Mouse (Mus musculus): ENCODE data around the gene Eea1. TPM values are rescaled to one million over a fixed set of nuclear protein-coding genes. Genes with fewer than 3 reads are reported as not detected.
"Not testable (repeated sequence)": the region's sequence is repeated elsewhere in the genome, so short reads cannot be mapped to it uniquely, and the experiment has no call there.

The Eea1 gene
- polyA plus RNA-seq, 1 experiment from 2014 or later: 17.6 TPM

GRCm38 (mm10) chr10:96075880-96076279 is 135.4 kb downstream of the Eea1 start:
- H3K27me3 ChIP-seq (replicated peaks; ENCODE audit: control insufficient read depth, insufficient read depth, low read length): no peaks in the 10 kb centered on the region
- H3K4me1 ChIP-seq (ENCODE audit: control insufficient read depth, insufficient read depth, low read length): peaks cover 4% of the 10 kb centered on the region; the same call in 1 of the 2 replicates
- no peak overlapping the region for H3K9ac ChIP-seq (ENCODE audit: low read depth, low read length)
- H3K9me3 ChIP-seq (ENCODE audit: control insufficient read depth, low read length): no peaks in the 10 kb centered on the region
- no peak for ATAC-seq
- WGBS: 24% methylated on average over 7 of the region's 7 CpGs
- H3K4me3 ChIP-seq (ENCODE audit: low read length): no peak overlapping the region
- H3K4me2 ChIP-seq (ENCODE audit: low read depth, low read length): no peak overlapping the region
- no peaks in the 10 kb centered on the region for H3K36me3 ChIP-seq (ENCODE audit: control insufficient read depth, insufficient read depth, low read length)
- no peak overlapping the region for H3K27ac ChIP-seq (ENCODE audit: low read length)

- H3K9ac ChIP-seq (ENCODE audit: low read depth, low read length): no peak overlapping the region
- no peaks in the 10 kb centered on the region for H3K27me3 ChIP-seq (replicated peaks; ENCODE audit: control insufficient read depth, insufficient read depth, low read length)
- H3K9me3 ChIP-seq (ENCODE audit: control insufficient read depth, low read length): no peaks in the 10 kb centered on the region
- WGBS: 79% methylated on average over 3 of the region's 3 CpGs
- H3K36me3 ChIP-seq (ENCODE audit: control insufficient read depth, insufficient read depth, low read length): no peaks in the 10 kb centered on the region
- H3K4me2 ChIP-seq (ENCODE audit: low read depth, low read length): no peak overlapping the region
- H3K27ac ChIP-seq (ENCODE audit: low read length): no peak overlapping the region
- peaks cover 4% of the 10 kb centered on the region; the same call in 1 of the 2 replicates for H3K4me1 ChIP-seq (ENCODE audit: control insufficient read depth, insufficient read depth, low read length)
- no peak for ATAC-seq
- H3K4me3 ChIP-seq (ENCODE audit: low read length): no peak overlapping the region
Observed at GRCm38 (mm10) chr10:96076461-96076860, 136.0 kb downstream of the Eea1 start.

GRCm38 (mm10) chr10:96077480-96078066 is 137.1 kb downstream of the Eea1 start:
- H3K4me3 ChIP-seq (ENCODE audit: low read length); H3K4me1 ChIP-seq (ENCODE audit: control insufficient read depth, insufficient read depth, low read length); H3K36me3 ChIP-seq (ENCODE audit: control insufficient read depth, insufficient read depth, low read length); H3K27ac ChIP-seq (ENCODE audit: low read length); H3K9ac ChIP-seq (ENCODE audit: low read depth, low read length); H3K4me2 ChIP-seq (ENCODE audit: low read depth, low read length); H3K9me3 ChIP-seq (ENCODE audit: control insufficient read depth, low read length); H3K27me3 ChIP-seq (replicated peaks; ENCODE audit: control insufficient read depth, insufficient read depth, low read length): not testable (repeated sequence)
- 86% methylated on average over 6 of the region's 6 CpGs for WGBS
- peak; percentile 100 for ATAC-seq

GRCm38 (mm10) chr10:96079823-96080222 is 139.4 kb downstream of the Eea1 start:
- no peak overlapping the region for H3K4me3 ChIP-seq (ENCODE audit: low read length)
- H3K27me3 ChIP-seq (replicated peaks; ENCODE audit: control insufficient read depth, insufficient read depth, low read length): no peaks in the 10 kb centered on the region
- no peak overlapping the region for H3K9ac ChIP-seq (ENCODE audit: low read depth, low read length)
- no peak overlapping the region for H3K27ac ChIP-seq (ENCODE audit: low read length)
- peaks cover 4% of the 10 kb centered on the region; the same call in 1 of the 2 replicates for H3K4me1 ChIP-seq (ENCODE audit: control insufficient read depth, insufficient read depth, low read length)
- H3K9me3 ChIP-seq (ENCODE audit: control insufficient read depth, low read length): no peaks in the 10 kb centered on the region
- no peak for ATAC-seq
- no peak overlapping the region for H3K4me2 ChIP-seq (ENCODE audit: low read depth, low read length)
- no peaks in the 10 kb centered on the region for H3K36me3 ChIP-seq (ENCODE audit: control insufficient read depth, insufficient read depth, low read length)
- 90% methylated on average over 4 of the region's 4 CpGs for WGBS

- no peaks in the 10 kb centered on the region for H3K36me3 ChIP-seq (ENCODE audit: control insufficient read depth, insufficient read depth, low read length)
- H3K9ac ChIP-seq (ENCODE audit: low read depth, low read length): no peak overlapping the region
- WGBS: 61% methylated on average over 21 of the region's 21 CpGs
- H3K27ac ChIP-seq (ENCODE audit: low read length): no peak overlapping the region
- H3K27me3 ChIP-seq (replicated peaks; ENCODE audit: control insufficient read depth, insufficient read depth, low read length): no peaks in the 10 kb centered on the region
- no peak overlapping the region for H3K4me2 ChIP-seq (ENCODE audit: low read depth, low read length)
- H3K4me1 ChIP-seq (ENCODE audit: control insufficient read depth, insufficient read depth, low read length): no peaks in the 10 kb centered on the region
- no peak overlapping the region for H3K4me3 ChIP-seq (ENCODE audit: low read length)
- no peak for ATAC-seq
- H3K9me3 ChIP-seq (ENCODE audit: control insufficient read depth, low read length): no peaks in the 10 kb centered on the region
Observed at GRCm38 (mm10) chr10:96080440-96081381, 140.3 kb downstream of the Eea1 start.

- no peak for ATAC-seq
Observed at GRCm38 (mm10) chr10:96082203-96082602, 141.8 kb downstream of the Eea1 start.

GRCm38 (mm10) chr10:96089744-96090143 is 149.3 kb downstream of the Eea1 start:
- no peaks in the 10 kb centered on the region for H3K36me3 ChIP-seq (ENCODE audit: control insufficient read depth, insufficient read depth, low read length)
- H3K27ac ChIP-seq (ENCODE audit: low read length): no peak overlapping the region
- ATAC-seq: no peak
- no peaks in the 10 kb centered on the region for H3K9me3 ChIP-seq (ENCODE audit: control insufficient read depth, low read length)
- 63% methylated on average over 1 of the region's 1 CpGs for WGBS
- no peaks in the 10 kb centered on the region for H3K27me3 ChIP-seq (replicated peaks; ENCODE audit: control insufficient read depth, insufficient read depth, low read length)
- H3K4me3 ChIP-seq (ENCODE audit: low read length): no peak overlapping the region
- H3K9ac ChIP-seq (ENCODE audit: low read depth, low read length): no peak overlapping the region
- H3K4me2 ChIP-seq (ENCODE audit: low read depth, low read length): no peak overlapping the region
- H3K4me1 ChIP-seq (ENCODE audit: control insufficient read depth, insufficient read depth, low read length): no peaks in the 10 kb centered on the region

More at GRCm38 (mm10) chr10:96082203-96082602, 141.8 kb downstream of the Eea1 start:
- H3K4me2 ChIP-seq (ENCODE audit: low read depth, low read length): no peak overlapping the region
- no peaks in the 10 kb centered on the region for H3K36me3 ChIP-seq (ENCODE audit: control insufficient read depth, insufficient read depth, low read length)
- no peaks in the 10 kb centered on the region for H3K9me3 ChIP-seq (ENCODE audit: control insufficient read depth, low read length)
- H3K9ac ChIP-seq (ENCODE audit: low read depth, low read length): no peak overlapping the region
- H3K27me3 ChIP-seq (replicated peaks; ENCODE audit: control insufficient read depth, insufficient read depth, low read length): no peaks in the 10 kb centered on the region
- WGBS: 69% methylated on average over 3 of the region's 3 CpGs
- no peaks in the 10 kb centered on the region for H3K4me1 ChIP-seq (ENCODE audit: control insufficient read depth, insufficient read depth, low read length)
- no peak overlapping the region for H3K4me3 ChIP-seq (ENCODE audit: low read length)
- H3K27ac ChIP-seq (ENCODE audit: low read length): no peak overlapping the region

- Histone ChIP-seq H3K4me2 (ENCODE audit: low read depth, low read length) (no peak overlapping the region), H3K27me3 (replicated peaks; ENCODE audit: control insufficient read depth, insufficient read depth, low read length) (no peaks in the 10 kb centered on the region), H3K4me3 (ENCODE audit: low read length) (no peak overlapping the region), H3K36me3 (ENCODE audit: control insufficient read depth, insufficient read depth, low read length) (no peaks in the 10 kb centered on the region), H3K9me3 (ENCODE audit: control insufficient read depth, low read length) (no peaks in the 10 kb centered on the region), H3K27ac (ENCODE audit: low read length) (no peak overlapping the region), H3K4me1 (ENCODE audit: control insufficient read depth, insufficient read depth, low read length) (no peaks in the 10 kb centered on the region), H3K9ac (ENCODE audit: low read depth, low read length) (no peak overlapping the region)
- no peak for ATAC-seq
- WGBS: 82% methylated on average over 3 of the region's 3 CpGs
Observed at GRCm38 (mm10) chr10:96090388-96090787, 149.9 kb downstream of the Eea1 start.

- WGBS: 52% methylated on average over 2 of the region's 2 CpGs
- Histone ChIP-seq H3K27me3 (replicated peaks; ENCODE audit: control insufficient read depth, insufficient read depth, low read length) (no peaks in the 10 kb centered on the region), H3K4me1 (ENCODE audit: control insufficient read depth, insufficient read depth, low read length) (no peaks in the 10 kb centered on the region), H3K27ac (ENCODE audit: low read length) (no peak overlapping the region), H3K4me3 (ENCODE audit: low read length) (no peak overlapping the region), H3K36me3 (ENCODE audit: control insufficient read depth, insufficient read depth, low read length) (no peaks in the 10 kb centered on the region), H3K4me2 (ENCODE audit: low read depth, low read length) (no peak overlapping the region), H3K9me3 (ENCODE audit: control insufficient read depth, low read length) (no peaks in the 10 kb centered on the region), H3K9ac (ENCODE audit: low read depth, low read length) (no peak overlapping the region)
- no peak for ATAC-seq
Observed at GRCm38 (mm10) chr10:96093890-96094531, 153.6 kb downstream of the Eea1 start.

All from intestine, embryonic 16.5 days (tissue).